Mouse (Mus musculus) lung, postnatal 0 days (tissue): ENCODE data around the gene Btbd3. TPM values are rescaled to one million over a fixed set of nuclear protein-coding genes. Genes with fewer than 3 reads are reported as not detected.

Experiments used
- ATAC-seq: fragments of 200-750 bp; cut with Nextera tagmentation; 2 replicates; pipeline ENCODE4 v1.8.0; 2017; ENCODE audit warnings: moderate library complexity
- DNase-seq: peaks from one replicate; pipeline ENCODE4 v3.0.0-alpha.2; 2016; ENCODE audit warnings: low spot score
- H3K27ac ChIP-seq: fragments of 300-500 bp; sonication (generic); 2 replicates; pipeline ENCODE4 v1.5.1; 2014; ENCODE audit warnings: antibody characterized with exemption, mild to moderate bottlenecking, low read length, mixed read lengths
- H3K27me3 ChIP-seq: fragments of 300-500 bp; sonication (generic); replicated peaks from 2 replicates; pipeline ENCODE4 v1.6.1; 2014; ENCODE audit warnings: low read length, mixed read lengths; ENCODE audit not compliant: insufficient read depth
- H3K36me3 ChIP-seq: fragments of 300-500 bp; sonication (generic); 2 replicates; pipeline ENCODE4 v1.6.1; 2014; ENCODE audit warnings: low read length, mixed read lengths; ENCODE audit not compliant: insufficient read depth
- H3K4me1 ChIP-seq: fragments of 300-500 bp; sonication (generic); 2 replicates; pipeline ENCODE4 v1.6.1; 2014; ENCODE audit warnings: antibody characterized with exemption, low read depth, low read length, mixed read lengths; ENCODE audit not compliant: insufficient read depth
- H3K4me2 ChIP-seq: fragments of 300-500 bp; sonication (generic); replicated peaks from 2 replicates; pipeline ENCODE4 v1.6.1; 2014; ENCODE audit warnings: low read depth, mild to moderate bottlenecking, low read length, moderate library complexity, mixed read lengths
- H3K4me3 ChIP-seq: fragments of 300-500 bp; sonication (generic); 2 replicates; pipeline ENCODE4 v1.5.1; 2014; ENCODE audit warnings: low read depth, low read length
- H3K9ac ChIP-seq: fragments of 300-500 bp; sonication (generic); replicated peaks from 2 replicates; pipeline ENCODE4 v1.6.1; 2014; ENCODE audit warnings: low read depth, mild to moderate bottlenecking
- H3K9me3 ChIP-seq: fragments of 300-500 bp; sonication (generic); 2 replicates; pipeline ENCODE4 v1.6.1; 2016; ENCODE audit warnings: low read length, mixed read lengths
- CTCF ChIP-seq: IDR thresholded peaks from 2 replicates; pipeline ENCODE4 v1.5.1; 2016; ENCODE audit warnings: antibody characterized with exemption, mild to moderate bottlenecking
- EP300 ChIP-seq: IDR thresholded peaks from 2 replicates; pipeline ENCODE4 v1.6.1; 2016; ENCODE audit warnings: antibody characterized with exemption, mild to moderate bottlenecking, control low read depth
- WGBS: fragments of 180-500 bp; shearing (Covaris S2); extraction: QIAGEN DNeasy Blood & Tissue Kit; methylation state at CpG from one replicate; pipeline ENCODE4 v1.1.7; 2014; 5-methylcytosine and 5-hydroxymethylcytosine counted together
- polyA plus RNA-seq: library from polyadenylated mRNA; unstranded; fragments of >200 nt; fragmentation: Nextera tagmentation; extraction: Ambion mirVana; gene quantifications from 2 replicates; pipeline ENCODE4 v1.2.1, GENCODE M21; 2015

The Btbd3 gene
- polyA plus RNA-seq = 53.7 and 58.6 TPM in 2 replicates

- Histone ChIP-seq H3K9me3 (no peaks in the 10 kb centered on the region), H3K36me3 (no peaks in the 10 kb centered on the region), H3K4me3 (peak within 1 kb of the TSS; percentile 97), H3K9ac (peak within 1 kb of the TSS; percentile 86), H3K4me1 (peaks cover 20% of the 10 kb centered on the region; the same call in 1 of the 2 replicates), H3K27ac (peak within 1 kb of the TSS; percentile 95), H3K4me2 (peak within 1 kb of the TSS; percentile 88), H3K27me3 (no peaks in the 10 kb centered on the region)
- ATAC-seq (peak; percentile 99), DNase-seq (peak; percentile 98)
- WGBS = 0% methylated on average over 23 of the region's 39 CpGs
- peak; percentile 28; the same call in 1 of the 2 replicates for TF ChIP-seq EP300
- TF ChIP-seq CTCF = peak; percentile 26; the same call in 1 of the 2 replicates
These were observed at the start of gene Btbd3 for GRCm38 (mm10) chr2:138256411-138256810. Gene Btbd3 (plus strand): TSS chr2:138256565.

GRCm38 (mm10) chr2:138215561-138215960 lies 40.8 kb upstream of the Btbd3 start:
- Histone ChIP-seq H3K36me3 (no peaks in the 10 kb centered on the region), H3K9ac (no peak overlapping the region), H3K4me1 (no peaks in the 10 kb centered on the region), H3K4me3 (no peak overlapping the region), H3K9me3 (no peaks in the 10 kb centered on the region), H3K4me2 (no peak overlapping the region), H3K27ac (peak overlapping the region; percentile 38), H3K27me3 (no peaks in the 10 kb centered on the region)
- DNase-seq = peak; percentile 83
- WGBS = 18% methylated on average over 2 of the region's 2 CpGs
- TF ChIP-seq CTCF (peak; percentile 55), EP300 (peak; percentile 90)
- peak; percentile 93 for ATAC-seq

- Histone ChIP-seq H3K27me3 (no peaks in the 10 kb centered on the region), H3K9ac (no peak overlapping the region), H3K4me1 (no peaks in the 10 kb centered on the region), H3K4me2 (no peak overlapping the region), H3K36me3 (no peaks in the 10 kb centered on the region), H3K9me3 (no peaks in the 10 kb centered on the region), H3K4me3 (no peak overlapping the region), H3K27ac (no peak overlapping the region)
- no peak for DNase-seq
- no peak for ATAC-seq
- 14% methylated on average over 1 of the region's 1 CpGs for WGBS
- TF ChIP-seq CTCF (no peak), EP300 (no peak)
These were observed 36.1 kb upstream of the Btbd3 start for GRCm38 (mm10) chr2:138220269-138220668.

DNA sequence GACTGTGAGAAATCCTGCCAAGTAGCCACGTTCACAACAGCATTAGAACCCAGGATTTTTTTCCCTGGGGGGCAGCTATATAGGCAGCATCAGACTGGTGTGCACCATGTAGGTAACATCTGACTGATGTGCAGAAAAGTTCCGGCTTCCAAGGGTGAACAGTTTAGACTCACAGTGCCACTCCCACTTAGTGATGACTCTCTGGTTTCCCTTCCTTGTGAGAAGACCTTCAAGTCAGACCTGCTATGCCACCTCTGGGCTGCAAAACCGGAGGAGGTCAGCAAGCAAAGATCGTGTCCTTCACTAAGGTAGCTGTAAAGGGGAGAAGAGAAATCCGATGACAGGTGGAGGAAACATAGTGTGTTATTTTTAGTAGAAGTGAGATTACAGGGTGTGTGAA lies 24.1 kb upstream of the Btbd3 start:
- Histone ChIP-seq H3K27ac (no peak overlapping the region), H3K4me2 (no peak overlapping the region), H3K4me3 (no peak overlapping the region), H3K4me1 (no peaks in the 10 kb centered on the region), H3K36me3 (no peaks in the 10 kb centered on the region), H3K9me3 (no peaks in the 10 kb centered on the region), H3K9ac (no peak overlapping the region), H3K27me3 (no peaks in the 10 kb centered on the region)
- no peak for ATAC-seq
- WGBS = 53% methylated on average over 5 of the region's 5 CpGs
- TF ChIP-seq CTCF (no peak), EP300 (no peak)
- no peak for DNase-seq

DNA sequence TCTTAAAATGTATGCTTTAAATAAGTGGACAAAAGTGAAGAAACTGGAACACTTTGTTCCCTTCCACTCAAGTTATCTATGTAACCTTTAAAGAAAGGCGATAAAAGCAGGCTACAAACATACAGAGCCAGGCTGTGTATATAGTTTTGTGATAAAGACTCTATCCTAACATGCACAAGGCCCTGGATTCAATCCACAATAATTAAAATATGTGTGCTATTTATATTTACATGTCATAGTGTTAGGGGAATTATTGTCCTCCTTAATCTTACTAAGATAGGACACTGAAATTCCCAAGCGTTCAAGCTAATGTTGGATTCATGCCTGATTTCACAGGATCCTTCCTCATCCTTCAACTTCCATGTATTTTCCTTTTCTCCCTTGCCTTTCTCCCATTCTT lies 20.2 kb upstream of the Btbd3 start:
- WGBS = 40% methylated on average over 2 of the region's 2 CpGs
- Histone ChIP-seq H3K27me3 (no peaks in the 10 kb centered on the region), H3K4me3 (no peak overlapping the region), H3K36me3 (no peaks in the 10 kb centered on the region), H3K9me3 (no peaks in the 10 kb centered on the region), H3K4me1 (no peaks in the 10 kb centered on the region), H3K4me2 (no peak overlapping the region), H3K27ac (no peak overlapping the region), H3K9ac (no peak overlapping the region)
- no peak for ATAC-seq
- no peak for DNase-seq
- no peak for TF ChIP-seq EP300
- TF ChIP-seq CTCF = no peak

DNA sequence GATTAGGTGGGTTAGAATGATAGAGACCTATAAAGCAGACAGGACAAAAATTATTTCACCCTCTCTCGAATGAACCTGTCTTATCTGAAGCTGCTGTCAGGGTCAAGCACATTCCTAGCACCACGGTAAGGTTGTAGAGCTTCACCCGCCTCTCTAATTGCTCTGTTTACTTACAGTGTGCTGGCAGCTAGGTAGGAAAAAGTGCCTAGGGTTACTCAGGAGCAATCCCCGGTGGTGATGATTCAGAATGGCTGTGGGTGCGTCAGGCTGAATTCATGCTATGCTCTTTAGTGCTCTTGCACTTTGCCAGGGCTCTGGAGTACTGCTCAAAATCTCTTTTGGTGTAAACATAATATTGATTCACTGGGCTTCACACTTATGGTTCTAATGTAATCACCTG lies 13.9 kb upstream of the Btbd3 start:
- no peak for TF ChIP-seq CTCF
- TF ChIP-seq EP300 = no peak
- DNase-seq (peak; percentile 38), ATAC-seq (peak; percentile 65)
- H3K4me2 ChIP-seq = no peak overlapping the region
- 30% methylated on average over 5 of the region's 5 CpGs for WGBS
- H3K4me1 ChIP-seq = no peaks in the 10 kb centered on the region
- no peak overlapping the region for H3K9ac ChIP-seq
- H3K27me3 ChIP-seq = no peaks in the 10 kb centered on the region
- no peak overlapping the region for H3K27ac ChIP-seq
- no peaks in the 10 kb centered on the region for H3K9me3 ChIP-seq
- H3K4me3 ChIP-seq = no peak overlapping the region
- H3K36me3 ChIP-seq = no peaks in the 10 kb centered on the region
